8 mouse cellular contexts compared by ENCODE assay signal in genomic region chr5:36575227-36575626, GRCm38 (mm10). TPM values are rescaled to one million over a fixed set of nuclear protein-coding genes. Genes with fewer than 3 reads are reported as not detected.
DNase-seq lines count a peak whose midpoint lies in the region; ATAC-seq and TF ChIP-seq lines count a peak whose summit lies in the region.

No protein-coding gene starts in this region.

- WGBS in lung, embryonic 16.5 days = 65% methylated on average over 3 of the region's 3 CpGs
- WGBS in lung, adult 2 months = 56% methylated on average over 3 of the region's 3 CpGs
- 67% methylated on average over 3 of the region's 3 CpGs for WGBS in stomach, embryonic 16.5 days

- peak overlapping the region; percentile 79 for H3K27ac ChIP-seq in lung, embryonic 16.5 days (ENCODE audit: low read length)
- peak overlapping the region; percentile 58; the same call in 1 of the 2 replicates for H3K27ac ChIP-seq in embryonic fibroblast, embryonic 13.5 days (ENCODE audit: insufficient read depth, low read length)
- peak overlapping the region; percentile 90 for H3K27ac ChIP-seq in stomach, embryonic 16.5 days (ENCODE audit: low read length)

- peaks cover 3% of the 10 kb centered on the region; the same call in 1 of the 2 replicates for H3K36me3 ChIP-seq in lung, embryonic 16.5 days (ENCODE audit: control insufficient read depth, insufficient read depth, low read length)
- no peaks in the 10 kb centered on the region for H3K36me3 ChIP-seq in stomach, embryonic 16.5 days (ENCODE audit: control insufficient read depth, insufficient read depth, low read length)

- H3K27me3 ChIP-seq in lung, embryonic 16.5 days (ENCODE audit: control insufficient read depth, insufficient read depth, low read depth, low read length) = no peaks in the 10 kb centered on the region
- H3K27me3 ChIP-seq in stomach, embryonic 16.5 days (ENCODE audit: control insufficient read depth, insufficient read depth, low read length) = no peaks in the 10 kb centered on the region

- no peak overlapping the region for H3K9ac ChIP-seq in lung, embryonic 16.5 days (ENCODE audit: low read length)
- H3K9ac ChIP-seq in stomach, embryonic 16.5 days (ENCODE audit: low read length) = no peak overlapping the region

- no peak for TF ChIP-seq CTCF in lung, adult 2 months (IDR thresholded peaks at IDR 0.05; ENCODE audit: insufficient read depth, low read length)
- TF ChIP-seq CTCF in embryonic fibroblast, embryonic 13.5 days (IDR thresholded peaks at IDR 0.05; ENCODE audit: borderline replicate concordance, insufficient read depth, low read length) = no peak

- H3K9me3 ChIP-seq in lung, embryonic 16.5 days (ENCODE audit: control insufficient read depth, low read length) = no peaks in the 10 kb centered on the region
- no peaks in the 10 kb centered on the region for H3K9me3 ChIP-seq in stomach, embryonic 16.5 days (replicated peaks; ENCODE audit: control insufficient read depth, low read length)

- H3K4me2 ChIP-seq in lung, embryonic 16.5 days (ENCODE audit: low read depth, low read length) = no peak overlapping the region
- no peak overlapping the region for H3K4me2 ChIP-seq in stomach, embryonic 16.5 days (ENCODE audit: low read depth, low read length)

- H3K4me1 ChIP-seq in lung, embryonic 16.5 days (replicated peaks; ENCODE audit: control insufficient read depth, insufficient read depth, low read length) = peaks cover 13% of the 10 kb centered on the region
- H3K4me1 ChIP-seq in lung, adult 2 months (ENCODE audit: control insufficient read depth, insufficient read depth, low read length) = peaks cover 9% of the 10 kb centered on the region; the same call in 1 of the 2 replicates
- H3K4me1 ChIP-seq in embryonic fibroblast, embryonic 13.5 days (ENCODE audit: control insufficient read depth, insufficient read depth, low read length) = peaks cover 6% of the 10 kb centered on the region
- H3K4me1 ChIP-seq in stomach, embryonic 16.5 days (ENCODE audit: control insufficient read depth, insufficient read depth, low read length) = peaks cover 16% of the 10 kb centered on the region

- DNase-seq in lung, adult 2 months = no peak
- DNase-seq in kidney, adult 9 months = peak; percentile 95
- DNase-seq in natural killer cell, adult 2 months (ENCODE audit: low spot score in 2 of 2) = no peak
- DNase-seq in T-cell, adult 2 months (ENCODE audit: low spot score) = no peak

- peak; percentile 13; the same call in 1 of the 2 replicates for ATAC-seq in lung, embryonic 16.5 days (ENCODE audit: low read depth)
- ATAC-seq in stomach, embryonic 16.5 days (ENCODE audit: insufficient read depth, low FRiP score) = no peak
- no peak for ATAC-seq in erythroid progenitor cell, adult 5-6 weeks (replicated peaks; ENCODE audit: low FRiP score, poor library complexity, severe bottlenecking)

- no peak for TF ChIP-seq POLR2A in lung, adult 2 months (IDR thresholded peaks at IDR 0.05; ENCODE audit: borderline replicate concordance, extremely low read depth, low read depth, low read length)
- no peak for TF ChIP-seq POLR2A in embryonic fibroblast, embryonic 13.5 days (IDR thresholded peaks at IDR 0.05; ENCODE audit: low read depth, low read length)

- no peak overlapping the region for H3K4me3 ChIP-seq in lung, embryonic 16.5 days (ENCODE audit: low read length)
- H3K4me3 ChIP-seq in lung, adult 2 months (replicated peaks; ENCODE audit: extremely low read depth, low read depth, low read length) = no peak overlapping the region
- H3K4me3 ChIP-seq in embryonic fibroblast, embryonic 13.5 days (ENCODE audit: insufficient read depth, low read length) = no peak overlapping the region
- no peak overlapping the region for H3K4me3 ChIP-seq in stomach, embryonic 16.5 days (replicated peaks; ENCODE audit: low read length)

RNA-seq across cellular contexts. Expression of gene Tbc1d14, which starts 17.8 kb away (rescaled TPM):
- 25.2 and 25.9 TPM in 2 replicates for polyA plus RNA-seq in lung, embryonic 16.5 days (2015; fragmentation: Nextera tagmentation; extraction: Ambion mirVana)
- 19.2 and 30.2 TPM in 2 replicates for polyA plus RNA-seq in lung, adult 2 months (2012; rRNA removed)
- 21.5 and 26.1 TPM in 2 replicates for polyA plus RNA-seq in embryonic fibroblast, embryonic 13.5 days (2011; ENCODE audit: insufficient read length, low read depth, missing spikeins)
- polyA plus RNA-seq in stomach, embryonic 16.5 days (2015; fragmentation: Nextera tagmentation; extraction: Ambion mirVana) = 39.5 and 43.6 TPM in 2 replicates
- total RNA-seq in erythroid progenitor cell, adult 5-6 weeks (2015; ENCODE audit: low replicate concordance) = 13.0 and 16.9 TPM in 2 replicates
- total RNA-seq in erythroid progenitor cell, adult 5-6 weeks (2017; ENCODE audit: low replicate concordance) = 17.2 and 21.9 TPM in 2 replicates
